ENCODE assay signal across 8 mouse cellular contexts in the genomic region with DNA sequence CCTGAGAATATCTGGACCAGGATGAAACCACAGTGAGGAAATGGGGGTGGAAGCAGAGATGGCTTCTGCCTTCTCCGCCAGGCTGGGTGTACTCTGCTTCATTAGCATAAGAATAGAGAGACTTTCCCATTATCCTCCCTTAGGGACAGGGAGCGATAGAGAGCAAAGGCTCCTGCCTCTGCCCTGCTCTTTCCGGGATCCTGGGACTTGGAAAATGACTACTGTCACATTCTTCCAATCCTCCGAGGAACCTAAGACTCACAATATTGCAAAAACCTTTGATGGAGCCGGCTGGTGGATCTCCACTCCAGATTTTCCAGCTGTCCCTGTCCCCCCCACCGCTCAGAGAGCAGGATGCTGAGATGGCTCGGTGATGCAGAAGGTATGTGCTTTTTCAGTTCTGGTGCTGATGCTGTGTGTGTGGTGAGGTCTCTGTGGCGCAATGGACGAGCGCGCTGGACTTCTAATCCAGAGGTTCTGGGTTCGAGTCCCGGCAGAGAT. TPM values are rescaled to one million over a fixed set of nuclear protein-coding genes. Genes with fewer than 3 reads are reported as not detected.
DNase-seq lines count a peak whose midpoint lies in the region; ATAC-seq lines count a peak whose summit lies in the region.

No protein-coding gene starts in this region.

- H3K4me3 ChIP-seq in forebrain, embryonic 12.5 days (replicated peaks): peak overlapping the region; percentile 31
- H3K4me3 ChIP-seq in midbrain, embryonic 15.5 days: peak overlapping the region; percentile 42

- no peaks in the 10 kb centered on the region for H3K9me3 ChIP-seq in forebrain, embryonic 12.5 days
- H3K9me3 ChIP-seq in midbrain, embryonic 15.5 days: no peaks in the 10 kb centered on the region

- no peaks in the 10 kb centered on the region for H3K27me3 ChIP-seq in forebrain, embryonic 12.5 days
- H3K27me3 ChIP-seq in midbrain, embryonic 15.5 days (replicated peaks): no peaks in the 10 kb centered on the region

- H3K36me3 ChIP-seq in forebrain, embryonic 12.5 days (replicated peaks): no peaks in the 10 kb centered on the region
- H3K36me3 ChIP-seq in midbrain, embryonic 15.5 days (replicated peaks): no peaks in the 10 kb centered on the region

- peak; percentile 93 for ATAC-seq in forebrain, embryonic 12.5 days (ENCODE audit: low FRiP score)
- peak; percentile 98 for ATAC-seq in midbrain, embryonic 15.5 days (replicated peaks)

- H3K4me2 ChIP-seq in forebrain, embryonic 12.5 days: peak overlapping the region; percentile 47
- peak overlapping the region; percentile 54 for H3K4me2 ChIP-seq in midbrain, embryonic 15.5 days

- H3K9ac ChIP-seq in forebrain, embryonic 12.5 days: peak overlapping the region; percentile 33; the same call in 1 of the 2 replicates
- peak overlapping the region; percentile 44 for H3K9ac ChIP-seq in midbrain, embryonic 15.5 days

- peaks cover 21% of the 10 kb centered on the region for H3K4me1 ChIP-seq in forebrain, embryonic 12.5 days
- H3K4me1 ChIP-seq in midbrain, embryonic 15.5 days: peaks cover 16% of the 10 kb centered on the region

- H3K27ac ChIP-seq in forebrain, embryonic 12.5 days: peak overlapping the region; percentile 81
- peak overlapping the region; percentile 94 for H3K27ac ChIP-seq in midbrain, embryonic 15.5 days

- DNase-seq in ES-CJ7 (ENCODE audit: low read depth, low spot score): peak; percentile 88
- peak; percentile 91 for DNase-seq in brain, embryonic 18.5 days (ENCODE audit: low read depth, low spot score)
- peak; percentile 92 to 96 for DNase-seq in layer of hippocampus, adult 8-10 months (ENCODE audit: low spot score in 2 of 2)
- DNase-seq in spleen, postnatal 10 days (ENCODE audit: low spot score in 2 of 2): no peak
- DNase-seq in lung, postnatal 14 days: no peak
- no peak for DNase-seq in urinary bladder, postnatal 36 days (ENCODE audit: low spot score in 2 of 2)

- 2% methylated on average over 13 of the region's 13 CpGs for WGBS in forebrain, embryonic 12.5 days
- 0% methylated on average over 13 of the region's 13 CpGs for WGBS in midbrain, embryonic 15.5 days

RNA-seq across cellular contexts. Expression of a gene that starts 22.5 kb away (rescaled TPM):
- 12.6 and 22.2 TPM in 2 replicates for polyA plus RNA-seq in forebrain, embryonic 12.5 days (2016; fragmentation: Nextera tagmentation; extraction: Ambion mirVana)
- total RNA-seq in layer of hippocampus, adult 8-10 months (2022): 100 to 1,000 TPM; 350 to 406 (median 381) TPM
- polyA plus RNA-seq in midbrain, embryonic 15.5 days (2015; fragmentation: Nextera tagmentation; extraction: Ambion mirVana): 76.6 and 83.1 TPM in 2 replicates

RNA-seq across cellular contexts. Expression of a gene that starts 39.3 kb away (rescaled TPM):
- 6.9 and 7.5 TPM in 2 replicates for polyA plus RNA-seq in forebrain, embryonic 12.5 days (2016; fragmentation: Nextera tagmentation; extraction: Ambion mirVana)
- total RNA-seq in layer of hippocampus, adult 8-10 months (2022): 10 to 100 TPM in 1 of 4 experiments, 1 to 10 TPM in 3; 1.8 to 12.4 (median 5.1) TPM
- 1.5 TPM in 2 replicates for polyA plus RNA-seq in midbrain, embryonic 15.5 days (2015; fragmentation: Nextera tagmentation; extraction: Ambion mirVana)

RNA-seq across cellular contexts. Expression of a gene that starts 56.4 kb away (rescaled TPM):
- polyA plus RNA-seq in forebrain, embryonic 12.5 days (2016; fragmentation: Nextera tagmentation; extraction: Ambion mirVana): 4.4 and 5.1 TPM in 2 replicates
- total RNA-seq in layer of hippocampus, adult 8-10 months (2022): 10 to 100 TPM; 45.2 to 66.9 (median 51.0) TPM
- polyA plus RNA-seq in midbrain, embryonic 15.5 days (2015; fragmentation: Nextera tagmentation; extraction: Ambion mirVana): 20.2 and 22.4 TPM in 2 replicates

Comparison
In these comparisons a context has a peak if more than half of its experiments do, and no peak if none do; other contexts are left out.
1. DNase-seq: peak in ES-CJ7 (single experiment), brain, embryonic 18.5 days (single experiment) and layer of hippocampus, adult 8-10 months (2 of 2); none in spleen, postnatal 10 days (0 of 2), lung, postnatal 14 days (single experiment) and urinary bladder, postnatal 36 days (0 of 2).